Mouse (Mus musculus) cerebellum, adult 2 months (tissue): ENCODE measurements around the gene Galns.

ENCODE experiments used
- CTCF ChIP-seq: fragments of 200-500 bp; IDR thresholded peaks from 2 replicates; pipeline ENCODE4 v1.5.1; 2011; ENCODE audit warnings: low read depth, mild to moderate bottlenecking, control low read depth, low read length, moderate library complexity, borderline replicate concordance; ENCODE audit not compliant: insufficient read depth
- POLR2A ChIP-seq: fragments of 200-500 bp; IDR thresholded peaks from 2 replicates; pipeline ENCODE4 v1.6.1; 2011; ENCODE audit warnings: low read length, control low read depth, borderline replicate concordance; ENCODE audit not compliant: insufficient read depth

DNA sequence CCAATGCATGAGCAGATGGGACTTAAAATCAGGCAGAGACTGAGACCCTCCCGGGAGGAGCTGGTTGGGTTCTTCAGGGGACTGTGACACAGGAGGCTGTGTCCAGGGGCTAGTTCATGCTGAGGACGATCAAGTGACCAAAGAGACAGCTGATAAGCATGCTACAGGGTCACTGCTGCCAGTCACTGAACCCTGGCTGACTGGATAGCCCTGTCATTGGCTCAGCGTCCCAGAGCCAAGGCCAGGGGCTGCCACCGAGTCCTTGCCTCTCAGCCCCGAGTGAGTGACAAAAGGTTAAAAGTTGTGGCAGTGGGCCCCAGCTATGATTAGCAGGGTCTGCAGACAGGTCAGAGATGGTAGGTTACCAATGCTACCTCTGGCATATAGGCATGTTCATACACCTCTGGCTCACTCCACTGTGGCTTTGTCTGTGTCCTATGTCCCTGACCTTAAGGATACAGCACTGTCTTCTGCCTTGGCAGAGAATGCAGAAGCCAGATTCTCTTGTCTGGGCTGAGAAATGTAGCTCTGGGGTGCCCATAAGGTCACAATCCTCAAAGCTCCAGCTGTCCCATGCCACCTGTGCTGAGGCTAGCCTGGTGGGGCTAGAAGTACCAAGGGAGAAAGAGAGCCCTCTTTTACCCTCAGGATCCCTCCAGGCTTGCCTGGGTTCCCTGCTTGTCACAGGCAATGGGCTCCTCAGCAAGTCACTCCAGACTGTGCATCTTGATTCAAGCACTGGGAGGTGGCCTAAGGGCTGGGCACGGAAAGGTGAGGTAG, 33.1 kb upstream of the Galns start:
- TF ChIP-seq POLR2A (no peak), CTCF (no peak)
